Mouse (Mus musculus) CH12.LX (cell line): ENCODE data around the gene Asl.

ENCODE experiments used
- CTCF ChIP-seq, 2 experiments: IDR thresholded peaks in 1 of 2; conservative IDR thresholded peaks in 1 of 2; 2 replicates each; pipeline ENCODE4 v1.5.1; 2011 to 2012; ENCODE audit warnings: low read depth in 2 of 2, low read length in 2 of 2, improper control_type of control experiment in 1 of 2, inconsistent platforms in 1 of 2, mild to moderate bottlenecking in 1 of 2, moderate library complexity in 1 of 2
- ETS1 ChIP-seq: conservative IDR thresholded peaks from 2 replicates; pipeline ENCODE4 v1.6.1; 2012; ENCODE audit warnings: low read depth, mild to moderate bottlenecking, inconsistent platforms, low read length, improper control_type of control experiment, moderate library complexity
- NELFE ChIP-seq: IDR thresholded peaks from 2 replicates; pipeline ENCODE4 v1.6.1; 2011; ENCODE audit warnings: low read depth, low read length, improper control_type of control experiment
- POLR2A ChIP-seq: IDR thresholded peaks from 2 replicates; pipeline ENCODE4 v1.6.1; 2011; ENCODE audit warnings: low read depth, mild to moderate bottlenecking, improper control_type of control experiment, low read length
- TCF12 ChIP-seq: IDR thresholded peaks from 2 replicates; pipeline ENCODE4 v1.6.1; 2014; ENCODE audit warnings: low read depth, mild to moderate bottlenecking, inconsistent platforms, low read length, improper control_type of control experiment

GRCm38 (mm10) chr5:130019461-130019860 is 9.6 kb downstream of the Asl start:
- TF ChIP-seq POLR2A = no peak
- no peak for TF ChIP-seq TCF12
- TF ChIP-seq NELFE = no peak
- TF ChIP-seq CTCF (conservative IDR thresholded peaks at IDR 0.05 in 1 of 2, IDR thresholded peaks at IDR 0.05 in 1 of 2; ENCODE audit: low read depth in 2 of 2, low read length in 2 of 2) = no peak
- TF ChIP-seq ETS1 = no peak
